Mouse (Mus musculus) small intestine, adult 2 months (tissue): ENCODE data around the gene Hist1h3e. TPM values are rescaled to one million over a fixed set of nuclear protein-coding genes. Genes with fewer than 3 reads are reported as not detected.
"Not testable (repeated sequence)": the region's sequence is repeated elsewhere in the genome, so short reads cannot be mapped to it uniquely, and the experiment has no call there.

Source experiments
- H3K27ac ChIP-seq: fragments of 200-500 bp; 2 replicates; pipeline ENCODE4 v1.5.1; 2012; ENCODE audit warnings: low read depth, low read length, control low read depth, inconsistent platforms; ENCODE audit not compliant: insufficient read depth
- H3K27me3 ChIP-seq: fragments of 200-500 bp; 2 replicates; pipeline ENCODE4 v1.6.1; 2012; ENCODE audit warnings: mild to moderate bottlenecking, moderate library complexity, low read length, inconsistent platforms; ENCODE audit not compliant: control insufficient read depth, insufficient read depth
- H3K36me3 ChIP-seq: fragments of 200-500 bp; 2 replicates; pipeline ENCODE4 v1.6.1; 2012; ENCODE audit warnings: mild to moderate bottlenecking, low read length, control low read depth, inconsistent platforms; ENCODE audit not compliant: control insufficient read depth, insufficient read depth
- H3K4me1 ChIP-seq: fragments of 200-500 bp; 2 replicates; pipeline ENCODE4 v1.6.1; 2012; ENCODE audit warnings: low read length, inconsistent platforms, mixed read lengths; ENCODE audit not compliant: control insufficient read depth, insufficient read depth, insufficient read length
- H3K4me3 ChIP-seq: fragments of 200-500 bp; 2 replicates; pipeline ENCODE4 v1.5.1; 2012; ENCODE audit warnings: low read depth, mild to moderate bottlenecking, control low read depth, inconsistent platforms, low read length, moderate library complexity
- CTCF ChIP-seq: fragments of 200-500 bp; IDR thresholded peaks from 2 replicates; pipeline ENCODE4 v1.5.1; 2012; ENCODE audit warnings: low read depth, mild to moderate bottlenecking, control low read depth, inconsistent platforms, low read length, moderate library complexity, mixed read lengths; ENCODE audit not compliant: insufficient replicate concordance, insufficient read length; ENCODE audit errors: extremely low read depth
- POLR2A ChIP-seq: fragments of 200-500 bp; IDR thresholded peaks from 2 replicates; pipeline ENCODE4 v1.6.1; 2012; ENCODE audit warnings: low read depth, mild to moderate bottlenecking, control low read depth, inconsistent platforms, low read length, moderate library complexity
- WGBS: fragments of 180-500 bp; shearing (Covaris S2); methylation state at CpG from one replicate; pipeline ENCODE4 v1.1.7; 2018; 5-methylcytosine and 5-hydroxymethylcytosine counted together
- polyA plus RNA-seq: library from polyadenylated mRNA; depleted of rRNA; stranded (reverse); fragments of >200 nt; gene quantifications from 2 replicates; pipeline ENCODE4 v1.2.3, GENCODE M21; 2012

The Hist1h3e gene
- polyA plus RNA-seq, 1 experiment: 43.3 TPM

GRCm38 (mm10) chr13:23582219-23583056 is 20.3 kb upstream of the Hist1h3e start:
- Histone ChIP-seq H3K27ac (peak overlapping the region; percentile 22), H3K4me1 (peaks cover 2% of the 10 kb centered on the region; the same call in 1 of the 2 replicates), H3K27me3 (no peaks in the 10 kb centered on the region), H3K36me3 (no peaks in the 10 kb centered on the region), H3K4me3 (peak overlapping the region; percentile 18; the same call in 1 of the 2 replicates)
- WGBS: 24% methylated on average over 6 of the region's 6 CpGs
- TF ChIP-seq POLR2A (no peak), CTCF (no peak)

GRCm38 (mm10) chr13:23581408-23582218 is 19.4 kb upstream of the Hist1h3e start, which contains the start of gene Hist1h4d:
Gene Hist1h4d, plus strand, starts transcription at chr13:23581598.
- peaks cover 2% of the 10 kb centered on the region; the same call in 1 of the 2 replicates for H3K4me1 ChIP-seq
- no peak for TF ChIP-seq CTCF
- peak; percentile 98 for TF ChIP-seq POLR2A
- H3K27ac ChIP-seq: peak within 1 kb of the TSS; percentile 22
- H3K4me3 ChIP-seq: peak within 1 kb of the TSS; percentile 64
- no peaks in the 10 kb centered on the region for H3K36me3 ChIP-seq
- under 1% methylated on average over 43 of the region's 43 CpGs for WGBS
- H3K27me3 ChIP-seq: no peaks in the 10 kb centered on the region

GRCm38 (mm10) chr13:23577835-23578234 is 15.7 kb upstream of the Hist1h3e start:
- Histone ChIP-seq H3K27ac (no peak overlapping the region), H3K4me1 (no peaks in the 10 kb centered on the region), H3K27me3 (no peaks in the 10 kb centered on the region), H3K4me3 (no peak overlapping the region), H3K36me3 (no peaks in the 10 kb centered on the region)
- WGBS: 96% methylated on average over 1 of the region's 1 CpGs
- TF ChIP-seq POLR2A: no peak
- no peak for TF ChIP-seq CTCF

- no peaks in the 10 kb centered on the region for H3K4me1 ChIP-seq
- no peak overlapping the region for H3K27ac ChIP-seq
- no peak for TF ChIP-seq POLR2A
- TF ChIP-seq CTCF: no peak
- no peaks in the 10 kb centered on the region for H3K27me3 ChIP-seq
- H3K36me3 ChIP-seq: no peaks in the 10 kb centered on the region
- WGBS: 49% methylated on average over 6 of the region's 6 CpGs
- no peak overlapping the region for H3K4me3 ChIP-seq
Observed at GRCm38 (mm10) chr13:23576906-23577639, 14.9 kb upstream of the Hist1h3e start.

GRCm38 (mm10) chr13:23576351-23576881 is 14.2 kb upstream of the Hist1h3e start:
- no peaks in the 10 kb centered on the region for H3K27me3 ChIP-seq
- no peaks in the 10 kb centered on the region for H3K4me1 ChIP-seq
- H3K36me3 ChIP-seq: no peaks in the 10 kb centered on the region
- WGBS: 33% methylated on average over 7 of the region's 7 CpGs
- H3K27ac ChIP-seq: no peak overlapping the region
- H3K4me3 ChIP-seq: peak overlapping the region; percentile 73
- TF ChIP-seq POLR2A: no peak
- TF ChIP-seq CTCF: no peak

GRCm38 (mm10) chr13:23575864-23576313 is 13.7 kb upstream of the Hist1h3e start:
- 0 out of 2 replicates have a peak, but pooled peaks have one; percentile 14 for TF ChIP-seq POLR2A
- WGBS: 1% methylated on average over 19 of the region's 40 CpGs
- H3K27ac ChIP-seq: peak overlapping the region; percentile 52
- peak overlapping the region; percentile 73 for H3K4me3 ChIP-seq
- not testable (repeated sequence) for H3K36me3 ChIP-seq, H3K4me1 ChIP-seq, H3K27me3 ChIP-seq
